Mouse (Mus musculus): ENCODE data around the gene Thoc3. TPM values are rescaled to one million over a fixed set of nuclear protein-coding genes. Genes with fewer than 3 reads are reported as not detected.

Gene Thoc3
- polyA plus RNA-seq (2012; rRNA removed; ENCODE audit: low replicate concordance), result 15.6 and 21.2 TPM in 2 replicates

GRCm38 (mm10) chr13:54468098-54469011 is at the start of gene Thoc3:
TSS of gene Thoc3 (minus strand) at chr13:54468849.

GRCm38 (mm10) chr13:54503604-54504521 is 35.2 kb upstream of the Thoc3 start, which contains the start of gene Simc1:
TSS of gene Simc1 (plus strand) at chr13:54503779.

Other genes with a start within 250 kb of the Thoc3 start
- 3.5 and 4.1 TPM in 2 replicates for gene Cplx2, start 97.5 kb downstream of the Thoc3 start, polyA plus RNA-seq (2012; rRNA removed; ENCODE audit: low replicate concordance)
- gene Simc1, start 34.9 kb upstream of the Thoc3 start, polyA plus RNA-seq (2012; rRNA removed; ENCODE audit: low replicate concordance), result 1.9 and 4.9 TPM in 2 replicates
- 110 and 120 TPM in 2 replicates for gene 4833439L19Rik, start 96.6 kb upstream of the Thoc3 start, polyA plus RNA-seq (2012; rRNA removed; ENCODE audit: low replicate concordance)
- 5.1 and 9.0 TPM in 2 replicates for gene Arl10, start 106.2 kb upstream of the Thoc3 start, polyA plus RNA-seq (2012; rRNA removed; ENCODE audit: low replicate concordance)
- gene Nop16, start 121.2 kb upstream of the Thoc3 start, polyA plus RNA-seq (2012; rRNA removed; ENCODE audit: low replicate concordance), result 1.4 and 1.8 TPM in 2 replicates
- 208 and 284 TPM in 2 replicates for gene Higd2a, start 121.4 kb upstream of the Thoc3 start, polyA plus RNA-seq (2012; rRNA removed; ENCODE audit: low replicate concordance)
- 84.0 and 133 TPM in 2 replicates for gene Cltb, start 142.5 kb upstream of the Thoc3 start, polyA plus RNA-seq (2012; rRNA removed; ENCODE audit: low replicate concordance)
- gene Faf2, start 152.9 kb upstream of the Thoc3 start, polyA plus RNA-seq (2012; rRNA removed; ENCODE audit: low replicate concordance), result 9.9 and 11.1 TPM in 2 replicates
- gene Rnf44, start 225.1 kb upstream of the Thoc3 start, polyA plus RNA-seq (2012; rRNA removed; ENCODE audit: low replicate concordance), result 205 and 292 TPM in 2 replicates
- 371 and 632 TPM in 2 replicates for gene Cdhr2, start 232.6 kb upstream of the Thoc3 start, polyA plus RNA-seq (2012; rRNA removed; ENCODE audit: low replicate concordance)